Mouse (Mus musculus): Measurements from ENCODE around the gene Vps25.

Vps25 gene

GRCm38 (mm10) chr11:101253613-101254389 lies at the start of gene Vps25:
Vps25 (plus strand) TSS chr11:101253707.
- peak; percentile 80 for DNase-seq

- no peak for DNase-seq
Measured at GRCm38 (mm10) chr11:101211970-101212369, 41.5 kb upstream of the Vps25 start.

- DNase-seq, result no peak
Measured at GRCm38 (mm10) chr11:101216936-101217335, 36.6 kb upstream of the Vps25 start.

GRCm38 (mm10) chr11:101218436-101219055 lies 35.0 kb upstream of the Vps25 start:
- DNase-seq, result no peak

- DNase-seq, result no peak
Measured at GRCm38 (mm10) chr11:101220853-101221252, 32.7 kb upstream of the Vps25 start.

GRCm38 (mm10) chr11:101221306-101221986 lies 32.1 kb upstream of the Vps25 start:
- no peak for DNase-seq

- no peak for DNase-seq
Measured at GRCm38 (mm10) chr11:101224337-101224736, 29.2 kb upstream of the Vps25 start.

GRCm38 (mm10) chr11:101225331-101226064 lies 28.0 kb upstream of the Vps25 start:
- DNase-seq, result no peak

- peak; percentile 80 for DNase-seq
Measured at GRCm38 (mm10) chr11:101226065-101226701, 27.3 kb upstream of the Vps25 start, which contains the start of gene Ezh1. Ezh1 (minus strand) TSS chr11:101226463.

GRCm38 (mm10) chr11:101229361-101229900 lies 24.1 kb upstream of the Vps25 start:
- DNase-seq, result peak; percentile 19

GRCm38 (mm10) chr11:101230061-101230511 lies 23.4 kb upstream of the Vps25 start:
- DNase-seq, result no peak

- no peak for DNase-seq
Measured at GRCm38 (mm10) chr11:101230526-101230925, 23.0 kb upstream of the Vps25 start.

GRCm38 (mm10) chr11:101230991-101231871 lies 22.3 kb upstream of the Vps25 start:
- DNase-seq, result no peak

GRCm38 (mm10) chr11:101232010-101232839 lies 21.3 kb upstream of the Vps25 start:
- no peak for DNase-seq

GRCm38 (mm10) chr11:101233240-101233639 lies 20.3 kb upstream of the Vps25 start:
- no peak for DNase-seq

GRCm38 (mm10) chr11:101234124-101234523 lies 19.4 kb upstream of the Vps25 start:
- DNase-seq, result no peak

GRCm38 (mm10) chr11:101235429-101235828 lies 18.1 kb upstream of the Vps25 start:
- DNase-seq, result no peak

- no peak for DNase-seq
Measured at GRCm38 (mm10) chr11:101236782-101237181, 16.7 kb upstream of the Vps25 start.

- DNase-seq, result peak; percentile 32
Measured at GRCm38 (mm10) chr11:101238071-101238647, 15.3 kb upstream of the Vps25 start.

GRCm38 (mm10) chr11:101245071-101245470 lies 8.4 kb upstream of the Vps25 start:
- no peak for DNase-seq

All from right cerebral cortex, postnatal 4 days (tissue).